8 mouse cellular contexts compared by ENCODE assay signal in genomic region chr1:120596319-120596718, GRCm38 (mm10). TPM values are rescaled to one million over a fixed set of nuclear protein-coding genes. Genes with fewer than 3 reads are reported as not detected.
A peak's percentile ranks its signal among the peaks of the same experiment; 100 is the strongest.
DNase-seq lines count a peak whose midpoint lies in the region; ATAC-seq and TF ChIP-seq lines count a peak whose summit lies in the region.

No protein-coding gene starts in this region.

- no peak overlapping the region for H3K9ac ChIP-seq in heart, embryonic 12.5 days

- WGBS in heart, embryonic 12.5 days = under 1% methylated on average over 21 of the region's 21 CpGs

- peaks cover 98% of the 10 kb centered on the region for H3K27me3 ChIP-seq in heart, embryonic 12.5 days (replicated peaks)

- DNase-seq in heart, postnatal 14 days = no peak
- DNase-seq in NIH3T3 (ENCODE audit: low read depth) = peak; percentile 90
- peak; percentile 90 for DNase-seq in gastrocnemius, adult 2 months
- DNase-seq in liver = peak; percentile 10
- DNase-seq in frontal cortex, postnatal 36 days (ENCODE audit: low spot score in 2 of 2) = no peak
- DNase-seq in right cerebral cortex, postnatal 10 days (ENCODE audit: low spot score in 2 of 2) = no peak
- DNase-seq in left cerebral cortex, postnatal 25 days (ENCODE audit: low spot score in 2 of 2) = no peak

- intact Hi-C loops in heart, postnatal 14 days (cut with DNase I) = no loop called here
- intact Hi-C loops in gastrocnemius, adult 2 months (cut with DNase I) = loop anchor here (5.0 kb wide), 1 partner anchor 91 kb away; no protein-coding TSS in a partner anchor
- intact Hi-C loops in left cerebral cortex, postnatal 25 days (cut with DNase I) = loop anchor here (5.0 kb wide), 2 partner anchors 456 to 731 kb away; no protein-coding TSS in a partner anchor

- no peaks in the 10 kb centered on the region for H3K4me1 ChIP-seq in heart, embryonic 12.5 days (replicated peaks)

- peak overlapping the region; percentile 62 for H3K4me2 ChIP-seq in heart, embryonic 12.5 days

- no peaks in the 10 kb centered on the region for H3K9me3 ChIP-seq in heart, embryonic 12.5 days (replicated peaks)

- no peaks in the 10 kb centered on the region for H3K36me3 ChIP-seq in heart, embryonic 12.5 days

- ATAC-seq in heart, embryonic 12.5 days (ENCODE audit: insufficient number of reproducible peaks, low FRiP score) = no peak

- peak; percentile 48 for TF ChIP-seq CTCF in gastrocnemius, adult 2 months (IDR thresholded peaks at IDR 0.05)

- no peak overlapping the region for H3K27ac ChIP-seq in heart, embryonic 12.5 days (ENCODE audit: poor library complexity, severe bottlenecking)
- peak overlapping the region; percentile 59; the same call in 1 of the 2 replicates for H3K27ac ChIP-seq in gastrocnemius, adult 2 months

- peak overlapping the region; percentile 36 for H3K4me3 ChIP-seq in heart, embryonic 12.5 days
- peak overlapping the region; percentile 75 for H3K4me3 ChIP-seq in gastrocnemius, adult 2 months

RNA-seq across cellular contexts. Expression of gene En1, which starts 5.9 kb away (rescaled TPM):
- 0.06 TPM in 1 of 2 replicates, not detected in the other for polyA plus RNA-seq in heart, embryonic 12.5 days (2016; fragmentation: Nextera tagmentation; extraction: Ambion mirVana)
- not detected for total RNA-seq in heart, postnatal 14 days (2021)
- total RNA-seq in gastrocnemius, adult 2 months (2021) = 10 to 100 TPM in 1 of 2 experiments, 1 to 10 TPM in 1; 7.0 to 10.2 TPM
- not detected for total RNA-seq in left cerebral cortex, postnatal 25 days (2021)

Comparison
In these comparisons a context has a peak if more than half of its experiments do, and no peak if none do; other contexts are left out.
1. DNase-seq: peak in NIH3T3 (single experiment), gastrocnemius, adult 2 months (single experiment) and liver (single experiment); none in heart, postnatal 14 days (0 of 2), frontal cortex, postnatal 36 days (0 of 2), right cerebral cortex, postnatal 10 days (0 of 2) and left cerebral cortex, postnatal 25 days (0 of 2).
2. RNA of gene En1, which starts 5.9 kb away (total RNA-seq): 7.0 to 10.2 TPM in gastrocnemius, adult 2 months; not detected in left cerebral cortex, postnatal 25 days and not detected in heart, postnatal 14 days; every median in the first group is over 4 times any median in the second.